Mouse (Mus musculus) monocyte, adult 2 months (primary cell): ENCODE measurements around the gene H2-DMb1.

ENCODE experiments used
- DNase-seq, 2 experiments: peaks; one replicate each; pipeline ENCODE4 v3.0.0; 2022; ENCODE audit warnings: low spot score in 2 of 2, low read depth in 1 of 2

H2-DMb1 gene

DNA sequence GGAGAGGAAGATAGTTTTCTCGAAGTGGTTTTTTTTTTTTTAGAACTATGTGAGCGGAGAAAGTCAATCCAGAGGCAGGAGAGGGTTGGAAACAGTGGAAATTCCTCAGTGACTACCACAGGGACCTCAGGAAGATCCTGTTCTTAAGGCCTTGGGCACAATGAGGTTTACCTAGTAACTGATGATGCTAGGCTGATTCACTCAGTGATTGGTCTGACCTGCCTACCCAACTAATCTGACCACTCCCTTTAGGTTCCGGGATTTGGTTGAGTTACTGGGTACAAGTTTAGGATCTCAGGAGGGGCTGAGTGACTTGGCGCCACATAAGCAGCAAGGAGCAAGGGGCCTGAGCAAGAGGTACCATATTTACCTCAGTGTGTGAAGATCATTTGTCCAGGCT, at the start of gene H2-DMb1:
TSS of gene H2-DMb1 (plus strand) at position 150 of the 400 bp plus-strand sequence.
- peak in 1 of 2 experiments; percentile 50 for DNase-seq

GRCm38 (mm10) chr17:34104804-34105203, 48.1 kb upstream of the H2-DMb1 start:
- DNase-seq = no peak

- DNase-seq = no peak
Observed at GRCm38 (mm10) chr17:34106555-34106954, 46.3 kb upstream of the H2-DMb1 start.

DNA sequence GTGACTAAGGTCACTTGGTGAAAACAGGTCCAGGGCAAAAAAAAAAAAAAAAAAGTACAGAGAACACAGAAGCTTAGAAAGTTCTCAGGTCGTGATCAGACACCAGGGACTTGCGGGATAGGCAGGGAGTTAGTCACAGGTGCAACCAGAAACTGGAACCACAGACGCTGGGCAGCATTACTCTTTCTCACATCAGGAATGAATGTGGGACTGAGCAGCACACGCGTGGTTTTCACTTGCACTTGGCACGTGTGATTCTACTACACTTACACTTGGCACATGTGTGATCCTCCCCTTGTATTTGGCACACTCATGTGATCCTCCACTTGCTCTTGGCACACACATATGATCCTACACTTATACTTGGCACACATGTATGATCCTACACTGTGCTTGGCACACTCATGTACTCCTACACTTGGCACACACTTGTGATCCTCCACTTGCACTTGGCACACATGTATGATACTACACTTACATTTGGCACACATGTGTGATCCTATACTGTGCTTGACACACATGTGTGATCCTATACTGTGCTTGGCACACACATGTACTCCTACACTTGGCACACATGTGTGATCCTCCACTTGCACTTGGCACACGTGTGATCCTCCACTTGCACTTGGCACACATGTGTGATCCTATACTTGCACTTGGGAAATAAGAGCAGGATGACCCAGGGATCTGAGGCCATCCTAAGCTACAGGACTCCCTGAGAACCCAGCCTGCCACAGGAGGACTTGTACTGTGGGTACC, 45.6 kb upstream of the H2-DMb1 start:
- DNase-seq = no peak

GRCm38 (mm10) chr17:34108460-34108859, 44.4 kb upstream of the H2-DMb1 start:
- DNase-seq = no peak

GRCm38 (mm10) chr17:34109038-34109805, 43.6 kb upstream of the H2-DMb1 start:
- DNase-seq = no peak

- DNase-seq = no peak
Observed at GRCm38 (mm10) chr17:34109806-34110195, 43.1 kb upstream of the H2-DMb1 start.

GRCm38 (mm10) chr17:34110309-34110708, 42.6 kb upstream of the H2-DMb1 start:
- no peak for DNase-seq

DNA sequence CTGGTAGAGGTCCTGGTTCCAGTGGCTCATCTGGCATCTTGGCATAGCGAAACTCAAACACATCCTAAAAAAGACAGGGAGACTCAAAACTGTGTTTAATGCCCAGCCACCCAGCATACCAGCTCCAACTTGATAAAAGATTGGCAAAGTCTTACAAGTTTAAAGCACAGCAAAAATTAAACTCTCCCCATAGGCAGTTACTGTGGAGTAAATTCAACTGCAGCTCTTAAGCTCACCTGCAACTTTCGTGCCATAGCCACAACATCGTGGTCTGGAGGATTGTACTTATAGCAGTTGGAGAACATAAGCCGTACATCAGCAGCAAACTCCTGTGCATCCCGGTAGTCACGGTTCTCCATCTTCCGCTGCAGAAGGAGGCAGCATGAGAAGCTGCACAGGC, 38.8 kb upstream of the H2-DMb1 start:
- DNase-seq = no peak

- DNase-seq = peak in 1 of 2 experiments; percentile 53
Observed at GRCm38 (mm10) chr17:34116736-34117370, 36.0 kb upstream of the H2-DMb1 start.

- DNase-seq = no peak
Observed at GRCm38 (mm10) chr17:34117421-34118112, 35.3 kb upstream of the H2-DMb1 start.

DNA sequence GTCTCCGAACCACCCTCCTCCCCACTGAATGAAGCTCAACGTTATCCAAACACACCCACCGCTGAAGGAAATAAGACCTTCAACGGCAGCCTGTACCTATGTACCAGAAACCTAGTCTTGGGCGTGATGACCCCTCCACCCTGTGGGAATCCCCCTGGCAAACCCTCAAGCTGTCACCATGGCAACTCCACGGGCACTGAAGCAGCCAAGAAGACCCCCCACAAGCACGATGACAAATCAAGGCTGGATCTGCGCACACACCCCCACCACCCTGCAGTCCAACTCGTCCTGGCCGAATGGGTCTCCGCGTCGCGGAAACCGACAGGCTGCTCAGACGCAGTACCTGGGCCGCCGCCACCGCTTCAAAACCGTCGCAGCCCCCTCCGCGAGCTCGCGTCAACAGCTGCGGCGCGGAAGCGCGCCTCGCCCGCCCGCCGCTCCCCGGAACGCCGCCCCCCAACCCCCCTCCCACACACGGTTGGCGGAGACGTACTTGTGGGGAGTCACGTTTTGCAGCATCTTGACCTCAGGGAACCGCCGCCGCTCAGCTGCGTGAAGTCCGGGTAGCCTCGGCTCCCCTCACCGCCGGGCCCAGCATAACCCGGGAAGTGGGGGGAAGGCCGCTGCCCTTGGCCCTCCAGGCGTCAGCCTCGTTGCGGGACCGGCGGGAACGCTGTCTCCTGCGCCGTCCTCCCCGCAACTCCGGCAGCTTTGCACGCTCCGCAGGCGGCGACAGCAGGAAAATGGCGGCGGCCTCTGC, 34.6 kb upstream of the H2-DMb1 start:
- DNase-seq = no peak

DNA sequence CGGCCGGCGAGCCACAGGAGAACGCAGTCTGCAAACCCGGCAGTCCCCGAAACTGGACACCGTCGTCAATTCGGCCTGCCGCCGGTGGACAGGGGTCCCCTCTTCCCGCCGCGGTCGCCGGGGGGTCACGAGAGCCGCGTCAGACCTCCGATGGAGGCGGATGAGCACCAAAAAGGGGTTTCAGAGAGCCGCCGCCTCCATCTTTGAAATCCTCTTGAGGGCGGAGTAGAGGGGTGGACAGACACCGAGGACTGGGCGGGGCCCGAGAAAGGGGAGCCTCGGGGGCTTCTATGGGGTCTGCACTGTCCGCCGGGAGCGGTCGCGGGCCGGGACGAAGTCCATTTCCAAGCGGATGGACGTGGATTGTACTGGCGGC, 34.0 kb upstream of the H2-DMb1 start:
- peak in 1 of 2 experiments; percentile 51 for DNase-seq

DNA sequence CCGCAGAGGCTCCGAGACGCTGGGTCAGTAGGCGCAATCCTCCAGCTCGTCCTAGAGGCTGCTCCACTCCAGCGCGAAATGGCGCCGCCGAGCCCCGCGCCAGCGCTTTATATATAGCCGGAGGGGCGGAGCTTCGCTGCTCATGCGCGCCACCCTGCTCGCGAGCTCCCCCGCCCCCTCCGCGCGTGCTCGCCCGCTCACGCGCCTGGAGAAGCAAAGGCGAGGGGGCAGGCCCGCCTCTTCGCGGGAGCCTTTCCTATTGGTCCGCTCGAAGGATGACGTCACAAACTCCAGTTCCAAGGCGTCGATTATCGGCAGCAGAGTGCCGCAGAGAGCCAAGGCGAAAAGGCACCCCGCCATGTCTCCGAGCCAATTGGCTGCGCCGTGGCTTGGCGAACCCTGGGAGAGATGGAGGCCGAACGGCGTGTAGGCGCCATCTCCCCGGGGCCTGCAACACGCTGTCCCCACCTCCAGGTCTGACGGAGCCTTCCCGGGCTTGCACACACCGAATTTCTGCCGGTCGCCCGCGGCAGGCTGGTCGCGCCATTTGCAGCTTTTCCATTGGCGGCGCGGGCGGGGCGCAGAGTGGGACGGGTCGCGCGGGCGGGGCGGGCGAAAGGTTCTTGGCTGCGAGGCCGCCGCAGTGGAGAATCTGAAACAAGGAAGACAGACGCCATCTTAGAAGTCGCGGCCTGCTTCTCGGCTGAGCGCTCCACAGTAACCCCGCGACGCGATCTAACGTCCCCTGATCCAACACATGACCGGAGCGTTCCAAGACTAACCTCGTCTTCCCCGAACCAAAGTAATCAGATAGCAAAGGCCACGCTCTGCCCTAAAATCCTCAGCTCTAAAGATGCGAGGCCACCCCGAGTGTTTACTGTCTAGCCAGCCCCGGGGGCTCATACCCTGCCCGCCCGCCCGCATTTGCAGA, 33.4 kb upstream of the H2-DMb1 start, which contains the start of gene H2-DMa:
TSS of gene H2-DMa (plus strand) at position 293 of the 931 bp plus-strand sequence.
- peak; percentile 98 for DNase-seq

DNA sequence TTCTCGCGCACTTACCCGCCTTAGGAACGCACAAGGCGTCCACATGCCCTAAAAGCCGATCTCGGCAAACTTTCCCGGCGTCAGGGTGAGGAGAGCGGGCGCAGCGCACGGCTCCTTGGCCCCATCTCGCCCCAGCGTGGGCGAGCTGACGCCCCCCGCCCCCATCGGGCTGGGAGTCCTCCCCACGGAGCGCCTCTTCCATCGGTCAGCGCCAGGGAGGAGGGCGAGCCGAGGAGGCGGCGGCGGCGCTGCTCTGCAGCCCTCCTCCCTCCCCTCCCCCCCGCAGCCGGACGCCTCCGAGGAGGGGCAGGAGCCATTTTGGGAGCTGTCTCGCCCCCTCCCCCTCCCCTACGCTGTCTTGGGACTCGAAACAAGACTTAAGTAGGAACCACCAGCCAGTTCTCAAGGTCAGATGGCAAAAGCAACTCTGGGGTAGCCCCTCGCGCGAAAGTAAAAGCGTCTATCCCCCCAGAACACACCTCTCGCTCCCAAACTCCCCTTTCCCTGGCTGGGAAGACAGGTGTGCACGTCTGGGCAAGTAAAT, 32.6 kb upstream of the H2-DMb1 start:
- peak in 1 of 2 experiments; percentile 65 for DNase-seq

DNA sequence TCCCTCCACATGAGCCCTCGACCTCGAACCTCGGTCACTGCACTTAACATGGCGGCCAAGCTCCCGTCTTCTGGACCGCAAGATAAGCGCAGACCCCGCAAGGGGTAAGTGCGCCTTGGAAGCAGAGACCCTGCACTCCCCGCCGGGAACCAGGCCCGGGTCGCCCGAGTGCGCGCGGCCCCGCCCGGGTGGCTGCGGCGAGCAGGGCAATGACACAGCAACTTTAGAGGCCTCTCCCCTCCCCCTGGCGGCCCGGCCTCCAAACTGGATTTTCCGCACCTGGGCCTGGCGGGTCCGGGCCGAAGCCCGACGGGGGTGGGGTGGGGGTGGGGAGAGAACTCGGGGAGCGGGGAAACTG, 32.1 kb upstream of the H2-DMb1 start:
- peak; percentile 59 to 73 for DNase-seq

DNA sequence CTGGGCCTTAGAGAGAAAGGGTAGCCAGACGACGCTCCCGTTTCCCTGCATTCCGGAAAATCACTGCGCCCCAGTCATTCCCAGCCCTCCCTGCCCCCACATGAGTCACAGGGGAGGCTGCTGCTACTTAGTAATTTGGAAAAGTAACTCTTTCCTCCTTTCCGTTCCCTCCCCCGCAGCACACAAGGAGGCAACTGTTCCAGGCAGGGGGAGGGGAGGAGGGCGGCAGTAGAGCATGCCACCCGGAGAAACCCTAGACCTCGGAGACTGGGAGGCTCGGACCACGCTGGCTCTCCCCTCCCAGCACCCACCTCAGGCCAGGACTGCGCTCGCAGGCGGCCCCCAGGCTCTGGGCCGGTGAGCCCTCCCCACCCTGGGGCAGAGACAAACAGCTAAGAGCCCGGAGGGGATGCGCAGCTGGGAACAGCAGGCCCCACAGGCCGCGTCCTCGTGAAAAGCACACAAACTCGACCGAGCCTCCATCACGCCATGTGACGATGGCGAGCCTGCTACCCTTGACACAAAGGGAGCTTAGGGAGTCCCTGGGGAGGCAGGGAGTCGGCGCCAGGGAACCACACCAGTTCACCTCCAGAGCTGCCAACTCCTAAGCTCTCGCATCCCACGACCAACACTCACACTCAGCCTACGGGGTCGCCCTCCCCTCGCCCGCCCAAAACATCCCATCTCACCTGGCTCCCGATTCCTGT, 31.5 kb upstream of the H2-DMb1 start:
- DNase-seq = peak in 1 of 2 experiments; percentile 60

DNA sequence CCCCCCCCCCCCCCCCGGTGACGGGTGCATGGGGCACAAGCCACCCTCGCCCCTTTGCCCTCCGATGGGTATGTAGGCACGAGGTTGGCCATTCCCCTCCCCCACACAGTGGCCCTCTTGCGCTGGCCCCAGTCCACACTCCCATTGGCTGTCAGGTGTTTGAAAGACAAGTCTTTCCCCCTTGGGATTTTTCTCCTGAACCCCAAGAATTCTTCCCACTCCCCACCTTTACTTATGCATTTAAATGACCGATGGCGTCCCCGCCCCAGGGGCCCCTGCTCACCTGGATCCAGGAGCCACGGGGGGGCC, 31.0 kb upstream of the H2-DMb1 start:
- peak in 1 of 2 experiments; percentile 36 for DNase-seq
